Mouse (Mus musculus) erythroblast, embryonic 14.5 days (primary cell): ENCODE data around the gene Strap.

Source experiments
- GATA1 ChIP-seq: IDR thresholded peaks from 2 replicates; pipeline ENCODE4 v1.6.1; 2012; ENCODE audit warnings: low read length, inconsistent platforms, mixed read lengths
- TAL1 ChIP-seq: IDR thresholded peaks from 3 replicates; pipeline ENCODE4 v1.6.1; 2012; ENCODE audit warnings: low read length, inconsistent platforms, mixed read lengths

DNA sequence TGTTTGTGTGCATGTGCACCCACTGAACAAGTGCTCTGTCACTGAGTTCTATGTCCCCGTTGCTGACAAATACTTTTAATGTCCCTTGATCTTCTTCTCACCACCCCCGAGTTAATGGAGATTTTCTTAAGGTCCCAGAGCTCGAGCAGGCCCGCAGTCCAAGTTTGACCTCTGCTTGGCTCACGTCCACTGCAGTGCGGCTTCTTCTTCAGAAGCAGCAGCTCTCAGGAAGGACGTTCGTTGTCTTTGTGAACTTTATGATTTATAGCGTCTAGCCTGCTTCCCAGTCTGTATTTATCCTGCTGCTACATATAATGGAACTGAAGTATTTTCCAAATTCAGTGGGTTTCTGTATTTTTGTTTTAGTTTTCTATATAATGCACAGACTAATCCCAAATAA is 64.4 kb downstream of the Strap start:
- no peak for TF ChIP-seq GATA1
- no peak for TF ChIP-seq TAL1
